ENCODE assay signal across 24 mouse cellular contexts in genomic region chr8:44894626-44895025, GRCm38 (mm10). TPM values are rescaled to one million over a fixed set of nuclear protein-coding genes. Genes with fewer than 3 reads are reported as not detected.
DNase-seq lines count a peak whose midpoint lies in the region; ATAC-seq and TF ChIP-seq lines count a peak whose summit lies in the region.
"Had no signal": no experiment of that assay in that cellular context is flagged by ENCODE, and none has a peak within 500 bp of the region (broad histone marks: within the 10 kb centered on the region; RNA-seq: fewer than 3 reads in every experiment).

No protein-coding gene starts in this region.

- no peak overlapping the region for H3K4me3 ChIP-seq in kidney, adult 2 months (ENCODE audit: insufficient read depth, low read depth, low read length)
- H3K4me3 ChIP-seq in kidney, embryonic 16.5 days (ENCODE audit: low read length): no peak overlapping the region
- H3K4me3 ChIP-seq: embryonic facial prominence, embryonic 10.5 days; embryonic facial prominence, embryonic 12.5 days; forebrain, embryonic 13.5 days; forebrain, embryonic 15.5 days had no signal

- no peaks in the 10 kb centered on the region for H3K9me3 ChIP-seq in kidney, embryonic 16.5 days (ENCODE audit: low read length)
- H3K9me3 ChIP-seq: embryonic facial prominence, embryonic 10.5 days; embryonic facial prominence, embryonic 12.5 days; forebrain, embryonic 13.5 days; forebrain, embryonic 15.5 days had no signal

- H3K4me2 ChIP-seq in kidney, embryonic 16.5 days (replicated peaks; ENCODE audit: low read depth, low read length): no peak overlapping the region
- H3K4me2 ChIP-seq: embryonic facial prominence, embryonic 12.5 days; forebrain, embryonic 13.5 days; forebrain, embryonic 15.5 days had no signal

- no peaks in the 10 kb centered on the region for H3K4me1 ChIP-seq in kidney, adult 2 months (ENCODE audit: control insufficient read depth, insufficient read depth, low read length)
- no peaks in the 10 kb centered on the region for H3K4me1 ChIP-seq in kidney, embryonic 16.5 days (ENCODE audit: insufficient read depth, low read length)

- DNase-seq in cerebellum, postnatal 25 days: peak; percentile 13 to 22
- no peak for DNase-seq in cerebellum, adult 8-10 months
- peak; percentile 3 for DNase-seq in kidney, adult 2 months
- peak; percentile 2 to 5 for DNase-seq in kidney, postnatal 36 days
- DNase-seq in kidney, adult 18-20 months: no peak
- peak; percentile 18 to 33 for DNase-seq in urinary bladder, postnatal 36 days (ENCODE audit: low spot score in 2 of 2)
- DNase-seq in urinary bladder, postnatal 25 days (ENCODE audit: low spot score): no peak
- DNase-seq: adrenal gland, adult 8-10 months; adrenal gland, postnatal 14 days; adrenal gland, postnatal 36 days; B cell, adult 2 months; cerebellum, adult 11-12 months; cerebellum, adult 2 months; cerebellum, adult 9-11 months had no signal

- TF ChIP-seq CTCF in kidney, adult 2 months (conservative IDR thresholded peaks at IDR 0.05; ENCODE audit: insufficient read depth, insufficient read length, low read depth, low read length): no peak

- no peaks in the 10 kb centered on the region for H3K36me3 ChIP-seq in kidney, adult 2 months (ENCODE audit: control insufficient read depth, insufficient read depth, low read length)
- H3K36me3 ChIP-seq in kidney, embryonic 16.5 days (ENCODE audit: insufficient read depth, low read length): no peaks in the 10 kb centered on the region
- H3K36me3 ChIP-seq: embryonic facial prominence, embryonic 10.5 days; embryonic facial prominence, embryonic 12.5 days; forebrain, embryonic 15.5 days; G1E had no signal

- no peak overlapping the region for H3K9ac ChIP-seq in kidney, embryonic 16.5 days (replicated peaks; ENCODE audit: low read length)
- H3K9ac ChIP-seq: embryonic facial prominence, embryonic 12.5 days; forebrain, embryonic 13.5 days; forebrain, embryonic 15.5 days had no signal

- 51% methylated on average over 6 of the region's 6 CpGs for WGBS in kidney, adult 2 months
- 59% methylated on average over 6 of the region's 6 CpGs for WGBS in kidney, embryonic 16.5 days

- no peaks in the 10 kb centered on the region for H3K27me3 ChIP-seq in kidney, adult 2 months (replicated peaks; ENCODE audit: control insufficient read depth, insufficient read depth, low read length)
- H3K27me3 ChIP-seq in kidney, embryonic 16.5 days (ENCODE audit: insufficient read depth, low read length): no peaks in the 10 kb centered on the region
- H3K27me3 ChIP-seq: CH12.LX; embryonic facial prominence, embryonic 12.5 days; forebrain, embryonic 13.5 days; forebrain, embryonic 15.5 days; Patski had no signal

- no peak for TF ChIP-seq POLR2A in kidney, adult 2 months (IDR thresholded peaks at IDR 0.05; ENCODE audit: low read depth, low read length)

- no peak for ATAC-seq in kidney, embryonic 16.5 days (ENCODE audit: low FRiP score, low TSS enrichment)
- ATAC-seq: activated CD4-positive, CD25-positive, alpha-beta regulatory T cell, adult 4 months; CD4-positive, CD25-positive, alpha-beta regulatory T cell, adult 4 months; forebrain, embryonic 13.5 days; forebrain, embryonic 15.5 days; Patski had no signal

- no peak overlapping the region for H3K27ac ChIP-seq in kidney, adult 2 months (ENCODE audit: insufficient read depth, low read depth, low read length)
- no peak overlapping the region for H3K27ac ChIP-seq in kidney, embryonic 16.5 days (ENCODE audit: low read length)
- H3K27ac ChIP-seq: embryonic facial prominence, embryonic 10.5 days; embryonic facial prominence, embryonic 12.5 days; forebrain, embryonic 13.5 days; forebrain, embryonic 15.5 days had no signal

RNA-seq across cellular contexts. Expression of gene Fat1, which starts 40.6 kb away (rescaled TPM):
- polyA plus RNA-seq in kidney, adult 2 months (2012; rRNA removed): 16.7 and 24.6 TPM in 2 replicates
- polyA plus RNA-seq in kidney, embryonic 16.5 days (2015; fragmentation: Nextera tagmentation; extraction: Ambion mirVana): 19.9 and 20.9 TPM in 2 replicates
- polyA plus RNA-seq: G1E had no signal

Comparison
In these comparisons a context has a peak if more than half of its experiments do, and no peak if none do; other contexts are left out.
1. DNase-seq: peak in cerebellum, postnatal 25 days (2 of 2), kidney, adult 2 months (single experiment), kidney, postnatal 36 days (2 of 2) and urinary bladder, postnatal 36 days (2 of 2); none in cerebellum, adult 8-10 months (single experiment), kidney, adult 18-20 months (single experiment) and urinary bladder, postnatal 25 days (single experiment).